Mouse (Mus musculus): Measurements from ENCODE around the gene Ldha. TPM values are rescaled to one million over a fixed set of nuclear protein-coding genes. Genes with fewer than 3 reads are reported as not detected.
A peak's percentile ranks its signal among the peaks of the same experiment; 100 is the strongest.
"Not testable (repeated sequence)": the region's sequence is repeated elsewhere in the genome, so short reads cannot be mapped to it uniquely, and the experiment has no call there.

Ldha gene
- polyA plus RNA-seq, 1 experiment from 2014 or later: 3,042 TPM

DNA sequence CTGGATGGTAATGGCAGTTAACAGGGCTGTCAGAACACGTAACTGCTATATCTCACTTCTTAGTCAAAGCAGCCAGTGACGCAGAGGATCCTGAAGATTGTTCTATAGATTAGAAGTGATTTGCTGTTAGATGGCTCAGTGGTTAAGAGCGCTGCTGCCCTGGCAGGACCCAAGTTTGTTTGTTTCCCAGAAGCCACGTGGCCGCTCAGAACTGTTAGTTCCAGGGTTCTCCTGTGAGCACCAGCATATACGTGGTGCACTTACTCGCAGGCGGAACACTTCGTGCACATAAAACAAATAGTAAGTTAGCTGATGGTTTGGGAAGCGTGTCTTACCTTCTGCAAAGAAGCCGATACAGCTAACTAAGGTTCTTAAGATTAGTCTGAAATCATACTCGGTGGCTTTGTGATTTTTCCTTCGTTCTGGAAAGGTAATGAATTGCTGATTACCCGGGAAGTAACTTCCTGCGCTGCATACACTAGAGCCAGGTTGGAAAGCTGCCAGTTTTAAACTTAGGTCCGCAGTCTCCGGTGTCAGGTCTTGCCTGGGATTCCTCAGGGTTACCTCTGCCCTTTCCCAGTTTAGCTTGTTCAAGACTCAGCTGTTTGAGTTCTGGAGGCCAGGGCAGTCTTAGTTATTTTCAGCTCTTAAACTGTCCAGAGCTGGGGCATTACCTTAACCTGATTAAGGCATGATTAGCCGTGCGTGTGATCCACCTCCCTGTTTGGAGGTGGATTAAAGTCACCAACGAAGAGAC, 14.1 kb upstream of the Ldha start:
- H3K27ac ChIP-seq (ENCODE audit: low read depth, low read length): no peak overlapping the region
- H3K4me1 ChIP-seq (ENCODE audit: control insufficient read depth, insufficient read depth, low read length): peaks cover 22% of the 10 kb centered on the region
- peak overlapping the region; percentile 18; the same call in 1 of the 2 replicates for H3K4me2 ChIP-seq
- ATAC-seq (replicated peaks; ENCODE audit: insufficient number of reproducible peaks, low FRiP score, low TSS enrichment): no peak
- H3K9me3 ChIP-seq (replicated peaks; ENCODE audit: control insufficient read depth, low read length): no peaks in the 10 kb centered on the region
- H3K9ac ChIP-seq (ENCODE audit: low read depth, low read length): no peak overlapping the region
- no peak overlapping the region for H3K4me3 ChIP-seq (ENCODE audit: low read depth, low read length)
- H3K36me3 ChIP-seq (ENCODE audit: control insufficient read depth, insufficient read depth, low read length): peaks cover 2% of the 10 kb centered on the region; the same call in 1 of the 2 replicates
- WGBS (ENCODE audit: insufficient replicate concordance): 55% methylated on average over 20 of the region's 20 CpGs
- no peaks in the 10 kb centered on the region for H3K27me3 ChIP-seq (ENCODE audit: control insufficient read depth, insufficient read depth, low read length)

DNA sequence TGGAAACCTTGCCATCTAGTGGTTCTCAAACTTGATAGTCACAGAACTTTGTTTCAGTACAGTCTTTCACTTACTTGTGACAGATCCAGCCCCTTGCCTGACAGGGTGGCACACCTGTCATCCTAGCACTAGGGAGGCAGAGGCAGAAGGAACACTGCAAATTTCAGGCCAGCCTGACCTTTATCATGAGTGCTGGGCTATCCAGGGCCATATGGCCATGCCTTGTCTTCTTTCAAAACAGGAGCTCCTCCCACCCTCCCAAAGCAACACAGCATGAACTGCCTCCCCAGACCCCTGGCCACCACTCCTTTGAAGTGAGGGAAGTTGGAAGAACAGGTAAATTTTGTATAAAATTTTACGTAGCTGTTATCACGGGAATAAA, 13.5 kb upstream of the Ldha start:
- Histone ChIP-seq H3K27ac (ENCODE audit: low read depth, low read length) (no peak overlapping the region), H3K4me2 (peak overlapping the region; percentile 18; the same call in 1 of the 2 replicates)

DNA sequence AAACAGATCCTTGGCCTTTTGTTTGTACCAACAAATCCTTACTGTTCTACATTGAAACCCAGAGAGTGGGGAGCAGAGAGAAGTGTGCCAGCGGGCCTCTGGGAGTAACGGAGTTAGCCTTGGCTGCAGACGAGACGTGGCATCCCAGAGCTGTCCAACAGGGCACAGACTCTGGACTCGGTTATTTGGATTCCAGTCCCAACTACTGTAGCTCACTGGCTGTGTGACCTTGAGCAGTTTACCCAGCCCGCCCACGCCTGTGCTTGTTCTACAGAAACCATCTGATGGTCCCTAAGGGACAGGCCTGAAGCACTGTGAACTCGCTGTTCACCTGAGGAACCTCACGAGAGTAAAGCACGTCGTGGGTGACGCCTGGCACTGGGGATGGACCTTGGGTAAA, 11.4 kb upstream of the Ldha start:
- no peak overlapping the region for H3K4me2 ChIP-seq
- H3K27ac ChIP-seq (ENCODE audit: low read depth, low read length): no peak overlapping the region

More for the DNA sequence above, 13.5 kb upstream of the Ldha start:
- Histone ChIP-seq H3K4me3 (ENCODE audit: low read depth, low read length) (no peak overlapping the region), H3K27me3 (ENCODE audit: control insufficient read depth, insufficient read depth, low read length) (no peaks in the 10 kb centered on the region), H3K36me3 (ENCODE audit: control insufficient read depth, insufficient read depth, low read length) (no peaks in the 10 kb centered on the region; the same call in 1 of the 2 replicates), H3K4me1 (ENCODE audit: control insufficient read depth, insufficient read depth, low read length) (peaks cover 22% of the 10 kb centered on the region), H3K9ac (ENCODE audit: low read depth, low read length) (no peak overlapping the region), H3K9me3 (replicated peaks; ENCODE audit: control insufficient read depth, low read length) (no peaks in the 10 kb centered on the region)
- 77% methylated on average over 2 of the region's 2 CpGs for WGBS (ENCODE audit: insufficient replicate concordance)
- ATAC-seq (replicated peaks; ENCODE audit: insufficient number of reproducible peaks, low FRiP score, low TSS enrichment): no peak

DNA sequence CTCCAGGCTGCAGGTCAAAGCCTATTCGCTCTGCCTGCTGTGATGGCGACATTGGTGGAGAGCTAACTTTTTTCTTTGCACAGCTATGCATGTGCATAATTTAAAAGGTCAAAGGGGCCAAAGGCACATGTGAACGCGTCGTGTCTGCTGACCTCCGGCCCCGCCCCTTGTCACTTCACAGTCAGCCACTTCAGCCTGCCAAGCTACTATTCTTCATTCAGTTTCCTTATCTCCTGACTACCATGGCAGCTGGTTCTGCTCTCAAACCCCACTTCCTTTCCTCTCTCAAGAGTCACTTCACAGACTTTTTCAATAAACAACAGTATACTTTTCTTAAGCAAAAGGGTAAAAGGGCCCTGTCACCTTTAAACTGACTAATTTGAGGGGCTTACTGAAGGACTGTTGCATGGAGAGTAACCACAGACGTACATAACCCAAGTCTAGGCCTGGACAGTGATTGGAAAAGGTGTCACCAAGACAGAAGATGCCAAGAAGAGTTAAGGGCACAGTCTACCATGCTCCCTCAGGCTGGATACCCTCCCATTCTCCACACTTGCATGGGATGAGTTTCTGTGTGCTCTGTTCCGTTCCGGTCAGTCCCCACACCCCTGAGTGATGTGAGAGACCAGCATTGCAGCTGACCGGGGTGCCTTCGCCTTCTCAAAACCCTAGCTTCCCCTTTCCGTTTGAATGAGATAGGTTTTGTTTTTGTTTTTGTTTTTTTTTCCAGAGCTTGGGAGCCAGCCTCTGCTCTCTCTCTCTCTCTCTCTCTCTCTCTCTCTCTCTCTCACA, 10.3 kb upstream of the Ldha start:
- Histone ChIP-seq H3K9me3 (replicated peaks; ENCODE audit: control insufficient read depth, low read length) (no peaks in the 10 kb centered on the region), H3K36me3 (ENCODE audit: control insufficient read depth, insufficient read depth, low read length) (no peaks in the 10 kb centered on the region), H3K4me2 (no peak overlapping the region), H3K9ac (ENCODE audit: low read depth, low read length) (no peak overlapping the region), H3K27ac (ENCODE audit: low read depth, low read length) (peak overlapping the region; percentile 85), H3K27me3 (ENCODE audit: control insufficient read depth, insufficient read depth, low read length) (no peaks in the 10 kb centered on the region), H3K4me1 (ENCODE audit: control insufficient read depth, insufficient read depth, low read length) (peaks cover 27% of the 10 kb centered on the region), H3K4me3 (ENCODE audit: low read depth, low read length) (no peak overlapping the region)
- 0 out of 2 replicates have a peak, but pooled peaks have one; percentile 16 for ATAC-seq (replicated peaks; ENCODE audit: insufficient number of reproducible peaks, low FRiP score, low TSS enrichment)
- 31% methylated on average over 13 of the region's 13 CpGs for WGBS (ENCODE audit: insufficient replicate concordance)

More for the DNA sequence above, 11.4 kb upstream of the Ldha start:
- no peak overlapping the region for H3K4me3 ChIP-seq (ENCODE audit: low read depth, low read length)
- H3K9me3 ChIP-seq (replicated peaks; ENCODE audit: control insufficient read depth, low read length): no peaks in the 10 kb centered on the region
- peaks cover 27% of the 10 kb centered on the region for H3K4me1 ChIP-seq (ENCODE audit: control insufficient read depth, insufficient read depth, low read length)
- H3K36me3 ChIP-seq (ENCODE audit: control insufficient read depth, insufficient read depth, low read length): no peaks in the 10 kb centered on the region
- H3K27me3 ChIP-seq (ENCODE audit: control insufficient read depth, insufficient read depth, low read length): no peaks in the 10 kb centered on the region
- no peak for ATAC-seq (replicated peaks; ENCODE audit: insufficient number of reproducible peaks, low FRiP score, low TSS enrichment)
- 81% methylated on average over 12 of the region's 12 CpGs for WGBS (ENCODE audit: insufficient replicate concordance)
- H3K9ac ChIP-seq (ENCODE audit: low read depth, low read length): no peak overlapping the region

DNA sequence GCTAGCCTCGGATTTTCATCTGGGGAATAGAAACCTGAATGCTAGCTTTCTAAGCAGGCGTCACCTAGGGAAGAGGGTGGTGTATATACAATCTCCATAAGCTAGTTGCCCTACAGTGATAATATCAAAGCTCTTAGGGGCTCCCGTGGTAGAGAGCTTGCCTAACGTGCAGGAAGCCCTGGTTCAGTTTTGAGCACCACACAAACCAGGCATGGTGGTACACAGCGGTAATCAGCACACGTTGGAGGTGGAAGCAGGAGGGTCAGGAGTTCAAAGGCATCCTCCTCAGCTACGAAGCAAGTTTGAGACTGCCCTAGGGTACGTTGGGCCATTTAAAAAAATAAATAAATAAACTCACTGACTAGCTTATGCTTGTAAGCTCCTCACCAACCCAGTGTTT, 9.6 kb upstream of the Ldha start:
- Histone ChIP-seq H3K27me3 (ENCODE audit: control insufficient read depth, insufficient read depth, low read length) (no peaks in the 10 kb centered on the region), H3K9me3 (replicated peaks; ENCODE audit: control insufficient read depth, low read length) (no peaks in the 10 kb centered on the region), H3K4me3 (ENCODE audit: low read depth, low read length) (no peak overlapping the region), H3K4me2 (no peak overlapping the region), H3K27ac (ENCODE audit: low read depth, low read length) (peak overlapping the region; percentile 85; the same call in 1 of the 2 replicates), H3K9ac (ENCODE audit: low read depth, low read length) (no peak overlapping the region), H3K4me1 (ENCODE audit: control insufficient read depth, insufficient read depth, low read length) (peaks cover 27% of the 10 kb centered on the region), H3K36me3 (ENCODE audit: control insufficient read depth, insufficient read depth, low read length) (no peaks in the 10 kb centered on the region)
- 64% methylated on average over 8 of the region's 8 CpGs for WGBS (ENCODE audit: insufficient replicate concordance)
- ATAC-seq (replicated peaks; ENCODE audit: insufficient number of reproducible peaks, low FRiP score, low TSS enrichment): no peak

DNA sequence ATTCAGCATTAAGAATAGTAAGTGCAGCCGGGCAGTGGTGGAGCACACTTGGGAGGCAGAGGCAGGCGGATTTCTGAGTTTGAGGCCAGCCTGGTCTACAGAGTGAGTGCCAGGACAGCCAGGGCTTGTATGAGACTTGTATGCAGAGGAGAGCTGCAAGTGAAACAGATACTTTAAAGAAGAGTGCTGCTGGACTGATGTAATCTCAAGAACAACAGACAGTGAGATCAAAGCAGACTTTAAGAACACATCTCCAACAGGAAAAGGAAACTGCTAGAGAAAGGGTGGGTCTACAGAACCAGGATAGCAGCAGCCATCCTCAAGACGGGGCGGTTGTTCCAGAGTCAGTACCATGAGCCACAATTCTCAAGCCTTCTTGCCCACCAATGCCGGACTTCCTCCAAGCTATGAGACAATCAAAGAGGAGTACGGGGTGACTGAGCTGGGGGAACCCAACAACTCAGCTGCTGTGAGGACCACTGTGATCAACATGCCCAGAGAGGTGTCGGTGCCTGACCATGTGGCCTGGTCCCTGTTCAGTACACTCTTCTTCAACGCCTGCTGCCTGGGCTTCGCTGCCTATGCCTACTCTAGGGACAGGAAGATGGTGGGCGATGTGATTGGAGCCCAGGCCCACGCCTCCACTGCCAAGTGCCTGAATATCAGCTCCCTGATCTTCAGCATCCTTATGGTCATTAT, 9.0 kb upstream of the Ldha start:
- peaks cover 27% of the 10 kb centered on the region for H3K4me1 ChIP-seq (ENCODE audit: control insufficient read depth, insufficient read depth, low read length)
- not testable (repeated sequence) for ATAC-seq (replicated peaks; ENCODE audit: insufficient number of reproducible peaks, low FRiP score, low TSS enrichment); H3K36me3 ChIP-seq (ENCODE audit: control insufficient read depth, insufficient read depth, low read length); H3K27me3 ChIP-seq (ENCODE audit: control insufficient read depth, insufficient read depth, low read length); H3K9ac ChIP-seq (ENCODE audit: low read depth, low read length); H3K9me3 ChIP-seq (replicated peaks; ENCODE audit: control insufficient read depth, low read length); H3K27ac ChIP-seq (ENCODE audit: low read depth, low read length); H3K4me2 ChIP-seq; H3K4me3 ChIP-seq (ENCODE audit: low read depth, low read length)
- 81% methylated on average over 11 of the region's 11 CpGs for WGBS (ENCODE audit: insufficient replicate concordance)

DNA sequence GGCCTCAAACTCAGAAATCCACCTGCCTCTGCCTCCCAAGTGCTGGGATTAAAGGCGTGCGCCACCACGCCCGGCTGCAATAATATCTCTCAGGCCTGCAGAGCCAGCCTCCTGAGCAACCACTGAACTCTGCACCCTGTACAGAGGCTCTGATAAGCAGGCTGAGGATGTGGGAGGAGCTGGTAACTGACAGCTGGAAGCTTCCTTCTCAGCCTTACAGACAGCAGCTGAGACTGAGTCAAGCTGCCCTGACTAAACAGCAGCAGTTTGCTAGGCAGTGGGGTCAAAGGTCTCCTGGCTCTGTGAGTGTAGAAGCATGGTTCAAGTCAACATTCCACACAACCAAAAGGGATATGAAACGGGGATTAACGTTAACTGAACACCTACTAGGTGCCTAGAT, 8.0 kb upstream of the Ldha start:
- no peaks in the 10 kb centered on the region for H3K27me3 ChIP-seq (ENCODE audit: control insufficient read depth, insufficient read depth, low read length)
- no peak overlapping the region for H3K9ac ChIP-seq (ENCODE audit: low read depth, low read length)
- H3K4me1 ChIP-seq (ENCODE audit: control insufficient read depth, insufficient read depth, low read length): peaks cover 20% of the 10 kb centered on the region
- no peaks in the 10 kb centered on the region for H3K36me3 ChIP-seq (ENCODE audit: control insufficient read depth, insufficient read depth, low read length)
- H3K9me3 ChIP-seq (replicated peaks; ENCODE audit: control insufficient read depth, low read length): no peaks in the 10 kb centered on the region
- 24% methylated on average over 6 of the region's 6 CpGs for WGBS (ENCODE audit: insufficient replicate concordance)
- H3K4me2 ChIP-seq: no peak overlapping the region
- no peak overlapping the region for H3K4me3 ChIP-seq (ENCODE audit: low read depth, low read length)
- peak; percentile 66 for ATAC-seq (replicated peaks; ENCODE audit: insufficient number of reproducible peaks, low FRiP score, low TSS enrichment)
- H3K27ac ChIP-seq (ENCODE audit: low read depth, low read length): no peak overlapping the region

DNA sequence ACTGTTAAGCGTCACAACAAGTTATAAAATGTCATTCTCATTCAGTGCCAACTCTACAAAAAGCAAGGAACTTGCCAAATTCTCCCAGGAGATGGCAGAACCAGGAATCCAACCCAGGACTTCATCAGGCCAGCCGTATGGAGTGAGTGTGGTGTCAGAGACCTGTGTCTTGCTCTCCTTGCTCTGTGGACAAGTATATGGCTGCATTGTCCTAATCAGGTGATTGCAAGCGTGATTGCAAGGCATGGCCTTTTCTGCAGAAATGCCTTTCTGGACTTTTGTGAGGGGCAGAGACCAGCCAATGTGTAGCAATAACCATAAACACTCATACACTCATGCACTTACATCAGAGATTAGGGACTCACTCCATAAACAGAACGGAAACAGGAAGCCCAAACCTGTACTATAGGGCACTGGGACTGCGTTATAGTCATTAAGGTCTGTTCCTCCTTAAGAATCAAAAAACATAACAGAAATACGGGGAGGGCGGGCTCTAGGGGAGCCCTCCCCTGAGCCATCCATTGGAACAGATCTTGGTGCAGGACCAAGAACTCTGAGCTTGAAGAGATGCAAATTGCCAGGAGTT, 7.5 kb upstream of the Ldha start:
- no peak overlapping the region for H3K9ac ChIP-seq (ENCODE audit: low read depth, low read length)
- H3K27me3 ChIP-seq (ENCODE audit: control insufficient read depth, insufficient read depth, low read length): no peaks in the 10 kb centered on the region
- 75% methylated on average over 7 of the region's 7 CpGs for WGBS (ENCODE audit: insufficient replicate concordance)
- no peak overlapping the region for H3K4me3 ChIP-seq (ENCODE audit: low read depth, low read length)
- no peak overlapping the region for H3K27ac ChIP-seq (ENCODE audit: low read depth, low read length)
- H3K36me3 ChIP-seq (ENCODE audit: control insufficient read depth, insufficient read depth, low read length): no peaks in the 10 kb centered on the region
- H3K4me1 ChIP-seq (ENCODE audit: control insufficient read depth, insufficient read depth, low read length): peaks cover 24% of the 10 kb centered on the region
- no peak for ATAC-seq (replicated peaks; ENCODE audit: insufficient number of reproducible peaks, low FRiP score, low TSS enrichment)
- no peaks in the 10 kb centered on the region for H3K9me3 ChIP-seq (replicated peaks; ENCODE audit: control insufficient read depth, low read length)
- no peak overlapping the region for H3K4me2 ChIP-seq

Measured in heart, embryonic 11.5 days (tissue).